Mouse (Mus musculus) liver, adult 2 months (tissue): ENCODE measurements around the gene BC004004. TPM values are rescaled to one million over a fixed set of nuclear protein-coding genes. Genes with fewer than 3 reads are reported as not detected.
A peak's percentile ranks its signal among the peaks of the same experiment; 100 is the strongest.

Experiments used
- DNase-seq: peaks from one replicate; pipeline ENCODE4 v3.0.0-alpha.2; 2011; ENCODE audit warnings: low read depth, low spot score; ENCODE audit errors: extremely low read depth
- H3K27ac ChIP-seq: fragments of 200-500 bp; replicated peaks from 2 replicates; pipeline ENCODE4 v1.5.1; 2012; ENCODE audit warnings: low read depth, mild to moderate bottlenecking, control low read depth, inconsistent platforms, low read length; ENCODE audit not compliant: insufficient read depth
- H3K27me3 ChIP-seq: fragments of 200-500 bp; 2 replicates; pipeline ENCODE4 v1.6.1; 2012; ENCODE audit warnings: mild to moderate bottlenecking, moderate library complexity, low read length, inconsistent platforms; ENCODE audit not compliant: control insufficient read depth, insufficient read depth
- H3K36me3 ChIP-seq: fragments of 200-500 bp; 2 replicates; pipeline ENCODE4 v1.6.1; 2012; ENCODE audit warnings: low read length, inconsistent platforms; ENCODE audit not compliant: control insufficient read depth, insufficient read depth
- H3K4me1 ChIP-seq: fragments of 200-500 bp; 2 replicates; pipeline ENCODE4 v1.6.1; 2011; ENCODE audit warnings: low read length; ENCODE audit not compliant: control insufficient read depth, insufficient read depth
- H3K4me3 ChIP-seq: fragments of 200-500 bp; 2 replicates; pipeline ENCODE4 v1.5.1; 2011; ENCODE audit warnings: low read depth, mild to moderate bottlenecking, control low read depth, low read length, moderate library complexity; ENCODE audit not compliant: insufficient read depth
- H3K79me2 ChIP-seq: fragments of 200-500 bp; 2 replicates; pipeline ENCODE4 v1.6.1; 2012; ENCODE audit warnings: inconsistent platforms, mild to moderate bottlenecking, low read length, moderate library complexity; ENCODE audit not compliant: control insufficient read depth, insufficient read depth
- H3K9ac ChIP-seq: fragments of 200-500 bp; 2 replicates; pipeline ENCODE4 v1.6.1; 2012; ENCODE audit warnings: low read depth, mild to moderate bottlenecking, control low read depth, inconsistent platforms, low read length
- CTCF ChIP-seq: fragments of 200-500 bp; IDR thresholded peaks from 2 replicates; pipeline ENCODE4 v1.5.1; 2011; ENCODE audit warnings: low read depth, low read length, control low read depth
- POLR2A ChIP-seq: fragments of 200-500 bp; IDR thresholded peaks from 2 replicates; pipeline ENCODE4 v1.6.1; 2011; ENCODE audit warnings: low read length, control low read depth; ENCODE audit not compliant: insufficient read depth; ENCODE audit errors: extremely low read depth
- WGBS: fragments of 180-500 bp; shearing (Covaris S2); methylation state at CpG from one replicate; pipeline ENCODE4 v1.1.7; 2018; 5-methylcytosine and 5-hydroxymethylcytosine counted together
- polyA plus RNA-seq: library from polyadenylated mRNA; depleted of rRNA; stranded (reverse); fragments of >200 nt; gene quantifications from 2 replicates; pipeline ENCODE4 v1.2.3, GENCODE M21; 2012; rRNA removed
- total RNA-seq: library from RNA; depleted of rRNA; stranded (reverse); fragments of >200 nt; gene quantifications from 2 replicates; pipeline ENCODE4 v1.2.3, GENCODE M21; 2014; rRNA removed

Gene BC004004
- total and polyA plus RNA-seq, 2 experiments, result 85.9 to 113 TPM

DNA sequence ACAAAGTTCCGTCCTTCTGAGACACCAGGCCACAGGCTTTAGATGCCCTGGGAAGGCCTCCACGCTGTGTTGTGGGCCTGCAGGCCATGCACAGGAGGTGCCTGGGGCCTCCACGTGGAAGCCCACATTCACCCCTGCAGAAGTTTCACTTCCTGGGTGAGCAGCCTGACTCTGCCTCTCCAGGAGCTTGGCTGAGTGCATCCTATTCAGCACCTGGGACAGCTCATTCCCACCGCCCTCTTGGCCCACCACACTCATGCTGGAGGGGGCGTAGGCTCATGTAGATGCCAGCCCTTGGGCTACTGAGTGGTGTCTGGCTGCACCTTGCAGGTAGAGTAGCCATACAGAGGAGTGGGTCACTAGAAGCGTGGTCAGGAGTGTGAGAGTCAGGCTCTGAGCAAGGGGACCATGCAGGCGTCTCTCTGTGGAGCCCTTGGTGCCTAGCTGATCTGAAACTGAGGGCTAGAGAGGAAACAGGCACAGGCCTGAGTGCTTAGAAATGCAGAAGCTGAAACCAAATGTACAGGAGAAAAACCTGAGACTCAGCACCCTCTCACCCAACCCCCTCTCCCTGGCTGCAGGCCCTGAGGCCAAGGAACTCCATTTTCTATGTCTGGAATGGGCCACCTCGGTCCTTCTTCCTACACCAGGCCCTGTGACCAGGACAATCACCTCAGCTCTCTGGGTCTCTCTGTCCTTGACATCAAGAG is 93.5 kb downstream of the BC004004 start:
- no peak for DNase-seq
- H3K9ac ChIP-seq, result no peak overlapping the region
- 0 out of 2 replicates have a peak overlapping the region, but pooled peaks have one; percentile 29 for H3K27ac ChIP-seq
- H3K4me1 ChIP-seq, result peaks cover 3% of the 10 kb centered on the region; the same call in 1 of the 2 replicates
- H3K4me3 ChIP-seq, result no peak overlapping the region; the same call in 1 of the 2 replicates
- no peaks in the 10 kb centered on the region for H3K36me3 ChIP-seq
- H3K27me3 ChIP-seq, result no peaks in the 10 kb centered on the region
- no peaks in the 10 kb centered on the region for H3K79me2 ChIP-seq
- 74% methylated on average over 8 of the region's 8 CpGs for WGBS
- no peak for TF ChIP-seq CTCF
- no peak for TF ChIP-seq POLR2A

GRCm38 (mm10) chr17:29363109-29363508 is 94.5 kb downstream of the BC004004 start:
- no peak for TF ChIP-seq CTCF
- no peak for TF ChIP-seq POLR2A
- Histone ChIP-seq H3K27me3 (no peaks in the 10 kb centered on the region), H3K4me3 (no peak overlapping the region), H3K79me2 (no peaks in the 10 kb centered on the region), H3K36me3 (no peaks in the 10 kb centered on the region), H3K4me1 (peaks cover 3% of the 10 kb centered on the region; the same call in 1 of the 2 replicates), H3K9ac (no peak overlapping the region), H3K27ac (no peak overlapping the region)
- no peak for DNase-seq
- WGBS, result 88% methylated on average over 8 of the region's 8 CpGs

Other genes with a start within 250 kb of the BC004004 start
- 41.4 and 47.3 TPM in 2 replicates for gene Srsf3, start 236.2 kb upstream of the BC004004 start, total RNA-seq
- 26.6 and 40.1 TPM in 2 replicates for gene Srsf3, start 236.2 kb upstream of the BC004004 start, polyA plus RNA-seq
- 0.37 and 0.60 TPM in 2 replicates for gene Cdkn1a, start 177.8 kb upstream of the BC004004 start, total RNA-seq
- 6.9 and 9.3 TPM in 2 replicates for gene Cdkn1a, start 177.8 kb upstream of the BC004004 start, polyA plus RNA-seq
- 0.07 TPM in 1 of 2 replicates, not detected in the other for gene Rab44, start 154.6 kb upstream of the BC004004 start, total RNA-seq
- 0.15 TPM in 1 of 2 replicates, not detected in the other for gene Rab44, start 154.6 kb upstream of the BC004004 start, polyA plus RNA-seq
- not detected in 2 replicates for gene Cpne5, start 30.6 kb upstream of the BC004004 start, total RNA-seq
- not detected in 2 replicates for gene Cpne5, start 30.6 kb upstream of the BC004004 start, polyA plus RNA-seq
- 14.7 and 17.1 TPM in 2 replicates for gene Ppil1, start 4.6 kb upstream of the BC004004 start, total RNA-seq
- gene Ppil1, start 4.6 kb upstream of the BC004004 start, polyA plus RNA-seq, result 10.4 and 14.1 TPM in 2 replicates
- 0.13 and 0.28 TPM in 2 replicates for gene Pi16, start 48.9 kb downstream of the BC004004 start, total RNA-seq
- 0.07 and 0.10 TPM in 2 replicates for gene Pi16, start 48.9 kb downstream of the BC004004 start, polyA plus RNA-seq
- 82.7 and 93.8 TPM in 2 replicates for gene Mtch1, start 79.1 kb downstream of the BC004004 start, total RNA-seq
- gene Mtch1, start 79.1 kb downstream of the BC004004 start, polyA plus RNA-seq, result 136 and 143 TPM in 2 replicates
- gene Fgd2, start 92.1 kb downstream of the BC004004 start, total RNA-seq, result 7.6 and 8.9 TPM in 2 replicates
- 4.0 and 8.8 TPM in 2 replicates for gene Fgd2, start 92.1 kb downstream of the BC004004 start, polyA plus RNA-seq
- gene Pim1, start 222.0 kb downstream of the BC004004 start, total RNA-seq, result 8.9 and 9.5 TPM in 2 replicates
- 16.0 and 16.4 TPM in 2 replicates for gene Pim1, start 222.0 kb downstream of the BC004004 start, polyA plus RNA-seq